In the genomic region with DNA sequence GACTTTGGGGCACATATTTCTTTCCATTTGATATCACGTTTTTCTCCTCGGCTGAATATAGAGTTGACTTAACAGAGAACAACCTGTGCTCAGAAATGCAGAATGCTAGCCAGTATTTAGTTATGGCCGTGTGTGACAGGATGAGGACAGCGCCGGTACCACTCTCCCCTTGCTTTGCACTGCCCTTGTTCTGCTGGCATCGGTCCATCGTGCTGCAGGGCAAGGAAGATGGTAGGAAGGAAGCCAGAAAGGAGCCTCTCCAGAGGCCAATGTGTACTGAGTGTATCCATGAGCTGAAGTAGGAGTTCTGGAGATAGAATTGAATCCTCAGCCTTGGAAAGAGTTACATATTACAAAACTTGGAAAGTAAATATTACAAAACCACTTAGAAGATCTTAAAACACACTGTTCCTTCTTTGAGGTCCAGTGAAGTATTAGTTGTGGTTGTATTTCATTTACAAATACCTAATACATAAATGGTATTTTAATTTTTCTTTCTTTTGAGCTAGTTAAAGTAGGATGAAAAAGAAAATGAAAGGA, we compare ENCODE assay signal across 15 mouse cellular contexts.
DNase-seq lines count a peak whose midpoint lies in the region; ATAC-seq lines count a peak whose summit lies in the region.
"Had no signal": no experiment of that assay in that cellular context is flagged by ENCODE, and none has a peak within 500 bp of the region (broad histone marks: within the 10 kb centered on the region; RNA-seq: fewer than 3 reads in every experiment).

No protein-coding gene starts in this region.

- ATAC-seq in granulocyte monocyte progenitor cell, adult 5-6 weeks (replicated peaks; ENCODE audit: poor library complexity, severe bottlenecking), result no peak
- ATAC-seq: CD4-positive, CD25-positive, alpha-beta regulatory T cell, adult 4 months; hindbrain, embryonic 16.5 days; intestine, embryonic 16.5 days; midbrain, embryonic 16.5 days had no signal

- peak; percentile 11 for DNase-seq in cerebellum, adult 9-10 months
- DNase-seq in cerebellum, adult 11-12 months, result no peak
- peak; percentile 7 for DNase-seq in urinary bladder, postnatal 14 days (ENCODE audit: low spot score)
- no peak for DNase-seq in urinary bladder, adult 18-20 months (ENCODE audit: low spot score in 2 of 2)
- DNase-seq in lung, postnatal 36 days, result peak; percentile 32
- no peak for DNase-seq in gastrocnemius, adult 8-10 months (ENCODE audit: low spot score in 2 of 2)
- DNase-seq: heart, postnatal 10 days; kidney, adult 9 months; kidney, postnatal 14 days; thymus, postnatal 25 days had no signal

Comparison
In these comparisons a context has a peak if more than half of its experiments do, and no peak if none do; other contexts are left out.
1. DNase-seq: peak in cerebellum, adult 9-10 months (single experiment), urinary bladder, postnatal 14 days (single experiment) and lung, postnatal 36 days (single experiment); none in cerebellum, adult 11-12 months (single experiment), urinary bladder, adult 18-20 months (0 of 2) and gastrocnemius, adult 8-10 months (0 of 2).